Comparison of ENCODE assay signal across 8 mouse cellular contexts in genomic region chr7:38107371-38108259, GRCm38 (mm10). TPM values are rescaled to one million over a fixed set of nuclear protein-coding genes. Genes with fewer than 3 reads are reported as not detected.
DNase-seq lines count a peak whose midpoint lies in the region; ATAC-seq and TF ChIP-seq lines count a peak whose summit lies in the region.

TSS of gene Ccne1 (minus strand) at chr7:38107534.

- peak within 1 kb of the TSS; percentile 89 for H3K9ac ChIP-seq in ES-E14 (ENCODE audit: insufficient read depth, low read depth, low read length, poor library complexity, severe bottlenecking)
- peak within 1 kb of the TSS; percentile 64 for H3K9ac ChIP-seq in forebrain, embryonic 16.5 days (replicated peaks; ENCODE audit: low read depth, low read length)
- H3K9ac ChIP-seq in lung, embryonic 15.5 days: peak within 1 kb of the TSS; percentile 74

- H3K4me3 ChIP-seq in ES-E14 (ENCODE audit: insufficient read depth in 1 of 2, low read depth in 1 of 2, low read length in 2 of 2, poor library complexity in 1 of 2, severe bottlenecking in 1 of 2): peak within 1 kb of the TSS; percentile 83 to 88
- H3K4me3 ChIP-seq in forebrain, embryonic 16.5 days (replicated peaks; ENCODE audit: low read length): peak within 1 kb of the TSS; percentile 62
- H3K4me3 ChIP-seq in lung, embryonic 15.5 days: peak within 1 kb of the TSS; percentile 95

- no peaks in the 10 kb centered on the region for H3K9me3 ChIP-seq in ES-E14 (ENCODE audit: control insufficient read depth, insufficient read depth, low read depth, low read length)
- no peaks in the 10 kb centered on the region for H3K9me3 ChIP-seq in forebrain, embryonic 16.5 days (ENCODE audit: control insufficient read depth, low read length)
- no peaks in the 10 kb centered on the region for H3K9me3 ChIP-seq in lung, embryonic 15.5 days

- peaks cover 27% of the 10 kb centered on the region for H3K36me3 ChIP-seq in ES-E14 (ENCODE audit: control insufficient read depth, insufficient read depth, low read length, poor library complexity, severe bottlenecking)
- H3K36me3 ChIP-seq in forebrain, embryonic 16.5 days (ENCODE audit: control insufficient read depth, insufficient read depth): no peaks in the 10 kb centered on the region
- H3K36me3 ChIP-seq in lung, embryonic 15.5 days: peaks cover 5% of the 10 kb centered on the region

- H3K4me2 ChIP-seq in forebrain, embryonic 16.5 days (ENCODE audit: low read length): peak within 1 kb of the TSS; percentile 80
- peak within 1 kb of the TSS; percentile 90 for H3K4me2 ChIP-seq in lung, embryonic 15.5 days

- under 1% methylated on average over 101 of the region's 102 CpGs for WGBS in forebrain, embryonic 16.5 days
- WGBS in lung, embryonic 15.5 days: under 1% methylated on average over 90 of the region's 102 CpGs

- peaks cover 5% of the 10 kb centered on the region; the same call in 1 of the 2 replicates for H3K27me3 ChIP-seq in forebrain, embryonic 16.5 days (replicated peaks; ENCODE audit: control insufficient read depth, insufficient read depth, low read length)
- H3K27me3 ChIP-seq in lung, embryonic 15.5 days: no peaks in the 10 kb centered on the region

- in situ Hi-C loops in ES-E14 (cut with MboI; ENCODE audit: low sequenced_read_pairs in 2 of 2, unreplicated experiment in 2 of 2): no loop called here

- peak; percentile 92 for DNase-seq in ES-E14 (ENCODE audit: low read depth, low spot score)
- DNase-seq in cerebellum, adult 11-12 months: peak; percentile 97
- peak; percentile 100 for DNase-seq in heart, postnatal 4 days
- peak; percentile 96 to 97 for DNase-seq in layer of hippocampus, adult 8-10 months (ENCODE audit: low spot score in 2 of 2)
- DNase-seq in ovary, adult 18-20 months (ENCODE audit: low spot score): peak; percentile 97
- DNase-seq in thymus, postnatal 0 days (ENCODE audit: low spot score): peak; percentile 98

- peak within 1 kb of the TSS; percentile 86 for H3K27ac ChIP-seq in ES-E14 (ENCODE audit: insufficient read depth, low read depth, low read length, poor library complexity, severe bottlenecking)
- H3K27ac ChIP-seq in forebrain, embryonic 16.5 days (ENCODE audit: low read length): no peak within 1 kb of the TSS
- H3K27ac ChIP-seq in lung, embryonic 15.5 days: peak within 1 kb of the TSS; percentile 72

- peaks cover 7 to 24% of the 10 kb centered on the region in 2 experiments for H3K4me1 ChIP-seq in ES-E14 (ENCODE audit: control insufficient read depth in 2 of 2, insufficient read depth in 2 of 2, low read length in 2 of 2, poor library complexity in 1 of 2)
- H3K4me1 ChIP-seq in forebrain, embryonic 16.5 days (replicated peaks; ENCODE audit: control insufficient read depth, insufficient read depth, low read length): peaks cover 9% of the 10 kb centered on the region
- H3K4me1 ChIP-seq in lung, embryonic 15.5 days: peaks cover 40% of the 10 kb centered on the region

- peak; percentile 96 for ATAC-seq in forebrain, embryonic 16.5 days
- peak; percentile 90 for ATAC-seq in lung, embryonic 15.5 days (ENCODE audit: borderline replicate concordance, extremely low read depth, low FRiP score, low TSS enrichment)

TF ChIP-seq in ES-E14, 5 proteins besides CTCF, POLR2A, EP300 and RAD21:
- TF ChIP-seq HCFC1 (IDR thresholded peaks at IDR 0.05; ENCODE audit: borderline replicate concordance, insufficient read depth, low read length) (peak; percentile 50; the same call in 1 of the 2 replicates), MAFK (IDR thresholded peaks at IDR 0.05; ENCODE audit: insufficient read depth, low read depth, low read length) (no peak)

RNA-seq across cellular contexts. Expression of gene Ccne1, which starts in this region (rescaled TPM):
- 194 and 278 TPM in 2 replicates for total RNA-seq in ES-E14 (2012; rRNA removed)
- polyA plus RNA-seq in forebrain, embryonic 16.5 days (2015; fragmentation: Nextera tagmentation; extraction: Ambion mirVana): 14.3 and 14.5 TPM in 2 replicates
- total RNA-seq in heart, postnatal 4 days (2021): 10 to 100 TPM; 15.9 to 16.7 TPM
- 10 to 100 TPM; 13.1 to 17.3 (median 13.9) TPM for total RNA-seq in layer of hippocampus, adult 8-10 months (2022)
- 57.6 and 59.4 TPM in 2 replicates for polyA plus RNA-seq in lung, embryonic 15.5 days (2015; fragmentation: Nextera tagmentation; extraction: Ambion mirVana)
- 35.2 and 36.2 TPM in 2 replicates for polyA plus RNA-seq in thymus, postnatal 0 days (2015; fragmentation: Nextera tagmentation; extraction: Ambion mirVana)

Comparison
In these comparisons a context has a peak if more than half of its experiments do, and no peak if none do; other contexts are left out.
1. RNA of gene Ccne1 (total RNA-seq): 194 to 278 TPM in ES-E14; 15.9 to 16.7 TPM in heart, postnatal 4 days and 13.1 to 17.3 TPM in layer of hippocampus, adult 8-10 months; every median in the first group is over 10 times any median in the second.
2. Peak in every context shown above with its lines, with median percentiles within 50 percentile points of each other: DNase-seq, H3K4me3 ChIP-seq and H3K9ac ChIP-seq.